Mouse (Mus musculus) lung, postnatal 0 days (tissue): Measurements from ENCODE around the gene Heatr5b.

Experiments
- CTCF ChIP-seq: IDR thresholded peaks from 2 replicates; pipeline ENCODE4 v1.5.1; 2016; ENCODE audit warnings: antibody characterized with exemption, mild to moderate bottlenecking
- EP300 ChIP-seq: IDR thresholded peaks from 2 replicates; pipeline ENCODE4 v1.6.1; 2016; ENCODE audit warnings: antibody characterized with exemption, mild to moderate bottlenecking, control low read depth

GRCm38 (mm10) chr17:78752064-78752463 lies 83.1 kb downstream of the Heatr5b start:
- no peak for TF ChIP-seq CTCF
- no peak for TF ChIP-seq EP300
